Mouse (Mus musculus) urinary bladder, postnatal 10 days (tissue): Measurements from ENCODE around the gene Tmem54.

Experiments
- DNase-seq: peaks from one replicate; pipeline ENCODE4 v3.0.0; 2022; ENCODE audit warnings: low spot score

Tmem54 gene

DNA sequence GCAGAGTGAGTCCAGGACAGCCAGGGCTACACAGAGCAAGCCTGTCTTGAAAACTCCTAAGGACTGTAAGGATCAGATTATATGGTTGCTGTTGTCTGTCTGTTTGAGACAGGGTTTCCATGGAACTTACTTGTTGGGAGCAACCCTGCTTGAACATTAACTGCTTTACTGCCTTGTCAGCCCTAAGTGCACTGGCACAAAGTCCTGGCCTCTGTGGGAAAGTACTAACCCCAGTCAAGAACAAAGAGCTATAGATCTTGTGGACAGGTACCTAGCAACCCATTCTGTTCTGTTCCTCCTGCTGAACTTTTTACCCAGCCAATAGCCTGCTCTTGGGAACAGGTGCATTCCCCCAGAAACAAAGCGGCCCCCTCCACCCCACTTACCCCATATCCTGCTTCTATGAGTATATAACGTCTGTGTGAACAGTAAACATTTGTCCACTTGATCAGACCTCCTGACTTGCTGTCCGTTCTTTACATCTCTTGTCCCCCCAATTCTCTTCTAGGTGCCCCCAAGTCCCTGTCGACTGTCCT lies 46.0 kb downstream of the Tmem54 start:
- DNase-seq: no peak

GRCm38 (mm10) chr4:129157541-129157940 lies 52.2 kb downstream of the Tmem54 start:
- no peak for DNase-seq

GRCm38 (mm10) chr4:129158549-129158948 lies 53.2 kb downstream of the Tmem54 start:
- no peak for DNase-seq

GRCm38 (mm10) chr4:129161076-129161475 lies 55.7 kb downstream of the Tmem54 start:
- no peak for DNase-seq
